Mouse (Mus musculus) midbrain, embryonic 10.5 days (tissue): ENCODE measurements around the gene Rassf8. TPM values are rescaled to one million over a fixed set of nuclear protein-coding genes. Genes with fewer than 3 reads are reported as not detected.

ENCODE experiments used
- DNase-seq: peaks from one replicate; pipeline ENCODE4 v3.0.0-alpha.2; 2017; ENCODE audit warnings: low spot score
- H3K27ac ChIP-seq: fragments of 300-500 bp; sonication (generic); replicated peaks from 2 replicates; pipeline ENCODE4 v1.5.1; 2016; ENCODE audit warnings: mild to moderate bottlenecking
- H3K27me3 ChIP-seq: fragments of 300-500 bp; sonication (generic); 2 replicates; pipeline ENCODE4 v1.6.1; 2016; ENCODE audit warnings: low read depth, mild to moderate bottlenecking; ENCODE audit not compliant: poor library complexity, severe bottlenecking
- H3K36me3 ChIP-seq: fragments of 300-500 bp; sonication (generic); 2 replicates; pipeline ENCODE4 v1.6.1; 2016; ENCODE audit warnings: mild to moderate bottlenecking, moderate library complexity
- H3K4me1 ChIP-seq: fragments of 300-500 bp; sonication (generic); 2 replicates; pipeline ENCODE4 v1.6.1; 2016
- H3K4me3 ChIP-seq: fragments of 300-500 bp; sonication (generic); 2 replicates; pipeline ENCODE4 v1.5.1; 2016; ENCODE audit warnings: mild to moderate bottlenecking, moderate library complexity
- H3K9me3 ChIP-seq: fragments of 300-500 bp; sonication (generic); replicated peaks from 2 replicates; pipeline ENCODE4 v1.6.1; 2016; ENCODE audit warnings: mild to moderate bottlenecking
- WGBS: fragments of 180-500 bp; shearing (Covaris S2); methylation state at CpG from one replicate; pipeline ENCODE4 v1.1.7; 2016; 5-methylcytosine and 5-hydroxymethylcytosine counted together
- polyA plus RNA-seq: library from polyadenylated mRNA; unstranded; fragments of >200 nt; fragmentation: Nextera tagmentation; extraction: Ambion mirVana; gene quantifications from 2 replicates; pipeline ENCODE4 v1.2.1, GENCODE M21; 2016

Rassf8 gene
- polyA plus RNA-seq, 1 experiment from 2014 or later, result 3.6 TPM

GRCm38 (mm10) chr6:145819151-145819550, 72.6 kb downstream of the Rassf8 start:
- 90% methylated on average over 9 of the region's 9 CpGs for WGBS
- Histone ChIP-seq H3K27ac (no peak overlapping the region), H3K9me3 (no peaks in the 10 kb centered on the region), H3K4me3 (no peak overlapping the region), H3K36me3 (0 out of 2 replicates have a peak, but pooled peaks cover 4% of the 10 kb centered on the region), H3K4me1 (peaks cover 28% of the 10 kb centered on the region), H3K27me3 (no peaks in the 10 kb centered on the region)
- no peak for DNase-seq

- no peak for DNase-seq
- H3K27me3 ChIP-seq, result no peaks in the 10 kb centered on the region
- peaks cover 21% of the 10 kb centered on the region for H3K4me1 ChIP-seq
- no peaks in the 10 kb centered on the region for H3K9me3 ChIP-seq
- H3K27ac ChIP-seq, result peak overlapping the region; percentile 28; the same call in 1 of the 2 replicates
- no peaks in the 10 kb centered on the region for H3K36me3 ChIP-seq
- no peak overlapping the region for H3K4me3 ChIP-seq
- 81% methylated on average over 5 of the region's 5 CpGs for WGBS
Measured at GRCm38 (mm10) chr6:145822218-145822617, 75.7 kb downstream of the Rassf8 start.

DNA sequence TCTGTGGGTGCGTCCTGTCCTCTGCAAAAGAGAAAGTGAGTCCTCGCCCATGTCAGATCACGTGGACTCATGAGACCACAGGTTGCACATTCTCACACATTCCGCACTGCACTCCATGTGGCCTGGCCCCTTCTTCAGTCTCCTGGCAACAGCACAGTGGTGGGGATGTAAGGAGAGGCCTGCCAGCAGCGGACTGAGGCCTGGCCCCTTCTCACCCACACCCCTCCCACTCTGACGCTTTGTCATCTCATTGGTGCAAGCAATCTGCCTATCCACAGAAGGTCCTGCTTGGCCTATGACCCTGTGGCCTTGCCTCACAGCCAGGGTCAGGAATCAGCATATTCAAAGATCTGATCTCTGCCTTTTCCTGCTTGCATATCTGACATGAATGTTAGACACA, 76.6 kb downstream of the Rassf8 start:
- no peaks in the 10 kb centered on the region for H3K27me3 ChIP-seq
- DNase-seq, result peak; percentile 83
- 32% methylated on average over 6 of the region's 6 CpGs for WGBS
- peaks cover 21% of the 10 kb centered on the region for H3K4me1 ChIP-seq
- no peaks in the 10 kb centered on the region for H3K36me3 ChIP-seq
- no peak overlapping the region for H3K4me3 ChIP-seq
- no peaks in the 10 kb centered on the region for H3K9me3 ChIP-seq
- peak overlapping the region; percentile 38; the same call in 1 of the 2 replicates for H3K27ac ChIP-seq

DNA sequence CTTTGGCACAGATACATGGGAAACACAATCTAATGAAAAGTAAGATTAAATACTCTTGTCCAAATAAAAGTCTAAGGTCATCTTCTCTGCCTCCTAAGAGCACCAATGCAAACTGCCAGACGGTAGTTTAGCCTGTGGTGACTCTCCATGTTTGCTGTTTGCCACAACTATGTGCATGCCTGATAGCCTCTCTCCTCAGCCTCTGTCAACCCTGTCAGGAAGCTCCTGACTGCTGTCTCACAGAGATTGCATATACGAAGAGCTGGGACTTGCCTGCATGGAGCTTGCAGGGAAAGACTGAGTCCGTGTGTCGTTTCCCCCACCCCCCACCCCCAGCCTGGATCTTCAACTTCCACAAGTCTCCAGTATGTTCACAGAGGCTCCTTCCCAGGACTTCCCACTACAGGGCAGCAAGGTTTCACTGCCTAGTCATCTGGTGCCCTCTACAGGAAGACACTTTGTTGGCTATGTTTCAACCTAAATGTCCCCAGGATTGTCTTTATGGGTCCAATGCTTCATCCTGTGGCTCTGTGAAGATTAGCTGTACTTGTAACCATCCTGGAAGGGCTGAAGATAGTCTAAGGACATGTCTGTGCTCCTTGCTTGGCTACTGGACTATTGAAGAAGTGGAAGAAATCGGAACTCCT, 77.2 kb downstream of the Rassf8 start:
- Histone ChIP-seq H3K27me3 (no peaks in the 10 kb centered on the region), H3K4me1 (peaks cover 21% of the 10 kb centered on the region), H3K4me3 (no peak overlapping the region), H3K27ac (peak overlapping the region; percentile 28; the same call in 1 of the 2 replicates), H3K9me3 (no peaks in the 10 kb centered on the region), H3K36me3 (no peaks in the 10 kb centered on the region)
- peak; percentile 39 for DNase-seq
- 56% methylated on average over 5 of the region's 5 CpGs for WGBS

GRCm38 (mm10) chr6:145826305-145826704, 79.8 kb downstream of the Rassf8 start:
- no peak overlapping the region for H3K4me3 ChIP-seq
- 94% methylated on average over 4 of the region's 4 CpGs for WGBS
- H3K9me3 ChIP-seq, result no peaks in the 10 kb centered on the region
- H3K27ac ChIP-seq, result no peak overlapping the region
- peaks cover 28% of the 10 kb centered on the region for H3K4me1 ChIP-seq
- H3K27me3 ChIP-seq, result 0 out of 2 replicates have a peak, but pooled peaks cover 4% of the 10 kb centered on the region
- no peaks in the 10 kb centered on the region for H3K36me3 ChIP-seq
- no peak for DNase-seq

GRCm38 (mm10) chr6:145829062-145829835, 82.7 kb downstream of the Rassf8 start:
- Histone ChIP-seq H3K9me3 (no peaks in the 10 kb centered on the region), H3K27ac (no peak overlapping the region), H3K27me3 (0 out of 2 replicates have a peak, but pooled peaks cover 4% of the 10 kb centered on the region), H3K36me3 (no peaks in the 10 kb centered on the region), H3K4me3 (no peak overlapping the region), H3K4me1 (peaks cover 10% of the 10 kb centered on the region; the same call in 1 of the 2 replicates)
- 79% methylated on average over 16 of the region's 16 CpGs for WGBS
- no peak for DNase-seq

GRCm38 (mm10) chr6:145830117-145830516, 83.6 kb downstream of the Rassf8 start:
- Histone ChIP-seq H3K9me3 (no peaks in the 10 kb centered on the region), H3K36me3 (no peaks in the 10 kb centered on the region), H3K27me3 (0 out of 2 replicates have a peak, but pooled peaks cover 4% of the 10 kb centered on the region), H3K4me3 (no peak overlapping the region), H3K27ac (no peak overlapping the region), H3K4me1 (peaks cover 10% of the 10 kb centered on the region; the same call in 1 of the 2 replicates)
- peak; percentile 66 for DNase-seq
- 23% methylated on average over 8 of the region's 8 CpGs for WGBS

DNA sequence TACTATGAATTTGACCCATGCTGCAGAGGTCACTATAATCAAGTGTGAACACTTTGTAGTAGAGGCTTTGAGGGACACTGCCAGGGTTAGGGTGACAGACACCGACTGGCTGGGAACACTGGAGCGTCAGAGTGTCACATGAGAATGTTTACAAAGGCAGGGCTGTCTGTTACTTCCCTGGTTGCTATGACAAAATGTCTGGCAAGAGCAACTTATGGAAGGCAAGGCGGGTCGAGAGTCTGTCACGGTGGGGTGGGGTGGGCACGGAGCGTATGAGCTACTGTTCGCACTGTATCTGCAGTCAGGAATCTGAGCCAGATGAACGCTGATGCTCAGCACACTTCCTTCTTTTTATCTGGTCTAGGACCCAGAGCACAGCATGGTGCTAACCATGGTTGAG, 84.1 kb downstream of the Rassf8 start:
- H3K4me3 ChIP-seq, result no peak overlapping the region
- DNase-seq, result no peak

GRCm38 (mm10) chr6:145832927-145833326, 86.4 kb downstream of the Rassf8 start:
- no peaks in the 10 kb centered on the region for H3K9me3 ChIP-seq
- WGBS, result 72% methylated on average over 8 of the region's 8 CpGs
- H3K4me3 ChIP-seq, result no peak overlapping the region
- peaks cover 12% of the 10 kb centered on the region; the same call in 1 of the 2 replicates for H3K4me1 ChIP-seq
- 0 out of 2 replicates have a peak, but pooled peaks cover 4% of the 10 kb centered on the region for H3K27me3 ChIP-seq
- no peak for DNase-seq
- H3K36me3 ChIP-seq, result no peaks in the 10 kb centered on the region
- H3K27ac ChIP-seq, result no peak overlapping the region

More for the DNA sequence above, 84.1 kb downstream of the Rassf8 start:
- Histone ChIP-seq H3K4me1 (peaks cover 10% of the 10 kb centered on the region; the same call in 1 of the 2 replicates), H3K9me3 (no peaks in the 10 kb centered on the region), H3K27ac (no peak overlapping the region), H3K27me3 (0 out of 2 replicates have a peak, but pooled peaks cover 4% of the 10 kb centered on the region), H3K36me3 (no peaks in the 10 kb centered on the region)
- 72% methylated on average over 9 of the region's 9 CpGs for WGBS

GRCm38 (mm10) chr6:145835359-145835758, 88.8 kb downstream of the Rassf8 start:
- peaks cover 8% of the 10 kb centered on the region; the same call in 1 of the 2 replicates for H3K4me1 ChIP-seq
- 73% methylated on average over 6 of the region's 6 CpGs for WGBS
- no peaks in the 10 kb centered on the region for H3K36me3 ChIP-seq
- 0 out of 2 replicates have a peak, but pooled peaks cover 4% of the 10 kb centered on the region for H3K27me3 ChIP-seq
- no peak overlapping the region for H3K27ac ChIP-seq
- H3K9me3 ChIP-seq, result no peaks in the 10 kb centered on the region
- no peak for DNase-seq
- H3K4me3 ChIP-seq, result no peak overlapping the region

DNA sequence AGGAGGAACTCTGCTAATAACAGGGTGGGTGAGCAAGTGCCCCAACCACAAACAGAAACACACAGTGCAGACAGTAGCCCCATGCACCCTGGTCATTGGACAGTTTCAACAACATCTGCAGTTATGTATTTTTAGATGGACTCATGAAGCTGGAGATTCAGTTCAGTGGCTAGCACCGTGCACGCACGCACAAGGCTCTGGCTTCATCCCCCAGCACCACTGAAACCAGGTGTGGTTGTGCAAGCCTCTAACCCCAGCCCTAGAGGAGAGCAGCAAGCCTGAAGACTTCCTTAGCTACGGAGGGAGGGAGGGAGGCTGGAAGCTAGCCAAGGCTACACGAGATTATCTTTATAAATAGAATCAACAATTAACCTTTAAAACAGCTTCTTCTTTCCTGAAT, 99.1 kb downstream of the Rassf8 start:
- H3K9me3 ChIP-seq, result no peaks in the 10 kb centered on the region
- peaks cover 4% of the 10 kb centered on the region; the same call in 1 of the 2 replicates for H3K27me3 ChIP-seq
- no peak overlapping the region for H3K4me3 ChIP-seq
- H3K4me1 ChIP-seq, result no peaks in the 10 kb centered on the region
- no peak overlapping the region for H3K27ac ChIP-seq
- H3K36me3 ChIP-seq, result no peaks in the 10 kb centered on the region
- 84% methylated on average over 5 of the region's 5 CpGs for WGBS
- no peak for DNase-seq

- H3K27ac ChIP-seq, result no peak overlapping the region
- DNase-seq, result no peak
- H3K4me1 ChIP-seq, result no peaks in the 10 kb centered on the region
- 88% methylated on average over 1 of the region's 1 CpGs for WGBS
- H3K4me3 ChIP-seq, result no peak overlapping the region
- no peaks in the 10 kb centered on the region for H3K36me3 ChIP-seq
- H3K9me3 ChIP-seq, result no peaks in the 10 kb centered on the region
- peaks cover 4% of the 10 kb centered on the region; the same call in 1 of the 2 replicates for H3K27me3 ChIP-seq
Measured at GRCm38 (mm10) chr6:145846076-145846475, 99.5 kb downstream of the Rassf8 start.
